Mouse (Mus musculus): ENCODE measurements around the gene Spryd7.
A peak's percentile ranks its signal among the peaks of the same experiment; 100 is the strongest.

Gene Spryd7

DNA sequence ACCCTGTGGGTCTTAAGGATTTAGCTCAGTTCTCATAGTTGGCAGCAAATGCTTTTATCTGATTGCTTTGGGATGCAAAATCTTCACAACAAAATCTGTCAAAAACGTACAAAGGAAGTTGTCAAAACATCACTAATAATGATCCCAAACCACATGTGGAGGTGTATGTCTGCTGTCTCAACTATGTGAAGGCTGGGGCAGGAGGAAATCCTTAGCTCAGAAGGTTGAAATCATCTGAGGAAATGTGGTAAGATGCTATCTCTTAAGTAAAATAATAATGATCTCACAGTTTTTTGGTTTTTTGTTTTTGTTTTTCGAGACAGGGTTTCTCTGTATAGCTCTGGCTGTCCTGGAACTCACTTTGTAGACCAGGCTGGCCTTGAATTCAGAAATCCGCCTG is 20.9 kb downstream of the Spryd7 start:
- DNase-seq (ENCODE audit: low read depth) = no peak

DNA sequence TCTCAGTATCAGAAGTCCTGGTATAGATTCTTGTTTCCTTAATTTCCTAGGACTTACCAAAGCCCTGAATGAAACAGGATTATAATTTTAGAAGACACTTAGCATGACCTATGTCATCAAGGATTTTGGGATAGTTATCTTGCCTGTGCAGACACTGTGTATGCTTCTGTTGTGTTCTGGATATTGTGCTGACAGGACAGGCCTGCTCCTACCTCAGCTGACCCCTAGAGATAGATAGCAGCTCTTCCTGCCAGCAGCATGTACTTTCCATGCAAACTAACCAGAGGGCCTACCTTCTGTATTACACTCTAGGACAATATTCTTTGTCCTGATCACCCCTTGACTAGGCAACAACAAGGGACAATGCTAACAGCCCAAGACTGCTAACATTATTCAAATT is 25.7 kb downstream of the Spryd7 start:
- no peak for DNase-seq (ENCODE audit: low read depth)

DNA sequence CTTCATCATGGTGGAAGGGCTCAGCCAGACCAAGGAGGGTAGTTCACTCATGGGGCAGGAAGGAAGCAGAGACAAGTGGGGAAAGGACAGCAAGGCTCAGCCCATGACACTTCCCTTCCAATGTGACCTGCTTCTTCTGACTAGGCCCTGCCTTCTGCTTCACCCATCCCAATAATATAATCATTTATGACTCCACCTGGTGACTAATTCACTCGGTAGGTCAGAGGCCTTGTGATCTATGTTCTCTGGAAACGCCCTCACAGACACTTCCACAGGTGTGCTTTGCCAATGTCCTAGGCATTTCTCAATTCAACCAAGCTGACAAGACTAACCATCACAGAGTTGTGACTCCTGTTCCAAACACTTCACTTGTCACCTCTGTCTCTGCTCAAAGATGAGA is 26.3 kb downstream of the Spryd7 start:
- DNase-seq (ENCODE audit: low read depth) = no peak

DNA sequence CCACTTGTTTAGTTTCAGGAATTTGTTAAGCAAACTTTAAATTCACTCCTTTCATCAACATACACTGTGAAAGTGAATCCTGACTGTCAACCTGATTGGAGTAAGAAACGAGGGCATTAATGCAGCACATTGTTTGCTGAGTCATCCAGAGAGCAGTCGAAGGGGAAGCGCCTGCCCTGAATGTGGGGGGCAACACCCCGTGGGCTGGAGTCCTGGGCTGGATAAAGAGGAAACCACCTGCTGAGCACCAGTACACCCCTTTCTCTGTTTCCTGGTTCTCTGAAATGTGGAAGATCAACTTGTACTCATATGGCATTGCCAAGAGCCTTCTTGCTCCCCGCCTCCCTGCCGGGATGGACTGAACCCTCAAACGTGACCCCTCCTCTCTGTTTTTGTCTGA is 27.2 kb downstream of the Spryd7 start:
- DNase-seq (ENCODE audit: low read depth) = no peak

DNA sequence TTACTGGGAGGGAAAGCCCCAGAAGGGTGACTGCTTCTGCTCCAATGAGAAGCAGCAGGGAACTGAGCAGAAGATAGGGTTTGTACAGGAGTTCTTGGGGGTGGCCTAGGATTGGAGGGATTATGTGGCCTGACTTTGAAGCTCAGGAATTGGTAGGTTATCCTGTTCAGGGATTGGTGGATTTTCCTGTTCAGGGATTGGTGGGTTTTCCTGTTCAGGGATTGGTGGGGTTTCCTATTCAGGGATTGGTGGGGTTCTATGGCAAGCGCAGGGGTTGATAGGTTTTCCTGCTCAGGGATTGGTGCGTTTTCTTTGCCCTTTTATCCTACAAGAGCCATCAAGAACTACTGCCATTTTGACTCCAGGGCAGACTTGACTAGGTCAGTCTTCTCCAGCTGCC is 30.7 kb downstream of the Spryd7 start:
- DNase-seq (ENCODE audit: low read depth) = no peak

DNA sequence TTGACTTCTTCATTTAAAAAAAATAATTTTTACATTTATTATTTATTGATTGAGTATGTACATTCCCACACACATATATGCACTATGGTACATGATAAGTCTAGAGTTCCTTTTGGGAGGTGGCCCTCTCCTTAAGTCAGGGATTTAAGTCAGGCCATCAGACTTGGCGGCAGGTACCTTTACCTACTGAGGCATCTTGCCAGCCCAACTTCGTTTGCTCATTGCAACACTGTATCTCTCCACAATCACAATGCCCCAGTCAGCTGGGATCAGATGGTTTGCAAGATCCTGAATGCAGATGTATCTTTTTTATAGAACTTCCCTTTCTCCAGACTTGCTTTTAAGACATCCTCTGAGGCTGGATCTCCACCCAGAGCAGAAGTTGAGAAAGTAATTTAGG is 32.9 kb downstream of the Spryd7 start:
- DNase-seq (ENCODE audit: low read depth) = no peak

DNA sequence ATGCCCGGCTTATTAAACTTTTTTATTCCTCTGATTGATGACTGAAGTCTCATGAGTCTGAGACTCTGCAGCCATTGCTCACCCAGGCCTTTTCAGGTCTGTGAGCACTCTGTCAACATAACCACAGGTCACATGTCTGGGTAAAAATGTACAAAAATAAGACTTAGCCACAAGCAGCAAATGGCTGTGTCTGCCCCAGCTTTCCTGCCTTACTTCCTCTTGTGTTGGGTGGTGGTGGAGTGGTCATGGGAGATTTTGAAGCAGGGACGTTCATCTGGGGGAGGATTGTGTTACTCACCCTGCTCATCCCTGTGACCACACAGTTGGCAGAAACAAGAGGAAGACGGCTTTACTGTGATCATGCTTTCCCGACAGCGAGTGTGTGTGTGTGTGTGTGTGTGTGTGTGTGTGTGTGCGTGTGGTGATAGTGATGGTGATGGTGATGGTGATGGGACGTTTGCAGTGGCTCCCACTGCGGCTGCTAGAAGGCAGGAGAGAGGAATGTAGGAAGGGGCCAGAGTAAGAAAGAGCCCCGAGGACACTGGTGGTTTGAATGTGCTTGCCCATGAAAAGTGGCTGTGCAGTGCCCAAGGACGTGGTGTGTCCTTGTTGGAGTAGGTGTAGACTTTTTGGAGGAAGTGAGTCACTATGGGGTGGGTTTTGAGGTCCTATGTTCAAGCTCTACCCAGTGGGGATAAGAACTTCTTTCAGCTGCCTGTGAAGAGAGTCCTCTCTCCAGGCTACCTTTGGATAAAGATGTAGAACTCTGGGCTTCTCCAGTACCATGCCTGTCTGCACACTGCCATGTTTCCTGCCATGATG is 37.8 kb downstream of the Spryd7 start:
- no peak for DNase-seq (ENCODE audit: low read depth)

DNA sequence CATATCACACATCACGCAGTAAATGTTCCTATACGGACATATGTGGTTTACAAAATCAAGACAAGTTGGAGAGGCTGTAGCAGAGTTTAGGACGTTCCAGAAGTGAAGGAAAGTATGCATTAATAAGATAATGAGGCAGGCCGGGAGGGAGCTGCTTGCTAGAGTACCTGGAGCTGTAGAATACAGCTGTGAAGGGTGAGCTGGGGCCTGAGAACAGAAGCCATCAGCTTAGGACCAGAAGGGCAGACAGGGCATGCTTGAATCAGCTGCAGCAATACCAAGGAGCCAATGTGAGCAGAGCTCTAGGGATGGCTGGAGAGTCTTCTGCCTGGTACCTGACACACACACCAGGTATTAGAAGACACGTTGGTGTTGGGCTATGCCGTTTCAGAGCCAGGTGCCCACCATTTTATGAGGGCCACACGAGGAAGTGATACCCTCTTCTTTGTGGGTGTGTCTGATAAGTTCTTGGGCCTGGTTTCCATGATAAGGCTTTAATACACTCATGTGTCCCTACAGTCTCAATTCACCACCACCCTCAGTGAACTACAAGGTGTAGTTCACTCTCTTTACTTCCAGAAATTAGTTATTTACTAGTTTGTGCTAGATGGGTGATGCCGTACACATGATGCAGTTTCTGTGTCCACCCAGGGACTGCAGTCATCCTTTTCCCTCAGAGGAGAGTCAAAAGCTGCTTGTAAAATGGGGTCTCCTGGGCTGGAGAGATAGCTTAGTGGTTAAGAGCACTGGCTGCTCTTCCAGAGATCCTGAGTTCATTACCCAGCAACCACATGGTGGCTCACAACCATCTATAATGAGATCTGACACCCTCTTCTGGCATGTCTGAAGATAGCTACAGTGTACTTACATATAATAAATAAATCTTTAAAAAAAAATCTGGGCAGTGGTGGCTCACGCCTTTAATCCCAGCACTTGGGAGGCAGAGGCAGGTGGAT is 39.9 kb downstream of the Spryd7 start:
- peak; percentile 20 for DNase-seq (ENCODE audit: low read depth)

DNA sequence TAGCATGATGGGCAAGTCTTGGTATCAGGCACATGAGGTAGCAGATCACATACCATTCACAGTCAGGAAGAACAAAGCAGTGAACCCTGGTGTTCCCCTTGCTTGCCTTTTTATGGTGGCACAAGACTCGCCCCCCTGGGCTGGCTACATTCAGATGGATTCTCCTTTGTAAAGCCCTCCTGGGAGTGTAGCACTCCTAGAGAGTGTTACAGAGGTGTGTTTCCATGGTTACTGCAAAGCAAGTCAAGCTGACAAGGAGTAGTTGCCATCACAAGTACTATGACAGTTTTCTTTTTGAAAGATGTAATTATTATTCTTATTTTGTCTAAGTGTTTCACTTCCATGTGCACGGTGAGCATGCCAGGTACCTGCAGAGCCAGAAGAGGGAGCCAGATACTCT is 45.2 kb downstream of the Spryd7 start:
- DNase-seq (ENCODE audit: low read depth) = no peak

DNA sequence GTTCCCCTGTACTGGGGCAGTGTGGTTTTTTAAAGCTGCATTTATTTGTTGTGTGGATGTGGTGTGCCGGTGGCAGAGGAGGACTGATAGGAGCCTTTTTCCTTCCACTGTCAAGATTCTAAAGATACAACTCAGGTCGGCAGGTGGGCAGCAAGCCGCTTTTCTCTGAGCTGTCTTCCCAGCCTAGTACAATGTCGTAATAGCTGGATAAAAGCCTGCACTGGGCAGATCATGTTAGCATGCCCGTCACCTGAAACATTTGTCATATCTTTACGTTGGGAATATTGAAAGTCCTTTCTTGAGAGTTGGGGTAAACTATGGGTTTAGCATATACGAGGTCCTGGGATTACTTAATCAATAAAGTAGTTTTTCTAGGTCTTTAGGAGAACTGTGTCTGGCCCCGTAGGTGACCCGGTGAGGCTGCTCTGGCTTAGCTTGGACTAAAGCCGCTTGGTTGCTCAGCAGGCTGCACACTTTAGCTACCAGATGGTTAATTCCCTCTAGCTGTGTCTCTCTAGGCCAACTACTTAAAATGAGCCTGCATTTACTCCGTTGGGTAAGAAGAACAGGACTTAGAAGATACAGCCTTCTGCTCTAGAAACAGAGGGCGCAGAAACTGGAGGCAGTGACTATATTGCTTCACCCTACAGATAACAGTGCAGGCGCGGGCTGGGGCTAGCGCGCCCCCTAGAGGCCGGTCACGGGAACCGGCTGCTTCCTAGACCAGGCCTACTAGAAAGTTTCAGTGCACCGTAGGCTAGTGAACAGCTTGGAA is 58.8 kb downstream of the Spryd7 start:
- peak; percentile 55 for DNase-seq (ENCODE audit: low read depth)

DNA sequence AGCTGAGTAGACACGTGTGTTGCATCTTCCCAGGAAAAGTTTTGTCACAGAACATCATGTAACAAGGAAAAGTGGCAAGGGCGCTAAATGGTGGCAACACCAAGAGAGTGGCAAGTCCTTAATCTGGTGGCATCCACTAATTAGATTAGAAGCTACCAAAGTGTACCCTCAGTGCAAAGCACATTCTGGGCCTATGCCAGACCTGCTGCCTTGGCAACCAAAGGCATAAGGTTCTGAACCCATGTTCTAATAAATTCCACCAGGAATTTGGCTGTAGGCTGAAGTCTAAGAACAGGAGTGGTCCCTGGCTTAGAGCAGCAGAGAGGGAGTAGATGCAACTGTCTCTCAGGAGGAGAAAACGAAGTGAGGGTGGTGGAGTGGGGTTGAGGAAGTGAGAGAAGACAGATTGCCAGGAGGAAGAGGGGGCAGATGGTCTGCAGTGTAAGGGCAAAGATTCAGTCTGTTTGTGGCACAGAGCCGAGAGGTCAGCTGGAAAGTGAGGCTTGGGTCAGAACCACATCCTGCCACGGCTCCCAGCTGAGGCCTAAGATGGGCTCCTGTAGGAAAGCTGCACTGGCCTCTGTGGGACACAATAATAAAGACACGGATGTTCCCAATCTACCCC is 63.1 kb downstream of the Spryd7 start:
- DNase-seq (ENCODE audit: low read depth) = no peak
